Mouse (Mus musculus) thymus, adult 2 months (tissue): ENCODE results near the gene Mdh2.

Experiments
- CTCF ChIP-seq: fragments of 200-500 bp; IDR thresholded peaks from 2 replicates; pipeline ENCODE4 v1.5.1; 2012; ENCODE audit warnings: mild to moderate bottlenecking, control low read depth, low read length, moderate library complexity, borderline replicate concordance; ENCODE audit not compliant: control insufficient read depth, poor library complexity, insufficient read depth; ENCODE audit errors: extremely low read depth
- POLR2A ChIP-seq: fragments of 200-500 bp; IDR thresholded peaks from 2 replicates; pipeline ENCODE4 v1.6.1; 2012; ENCODE audit warnings: mild to moderate bottlenecking, low read length, control low read depth, moderate library complexity; ENCODE audit not compliant: control insufficient read depth, poor library complexity, insufficient read depth; ENCODE audit errors: extremely low read depth

DNA sequence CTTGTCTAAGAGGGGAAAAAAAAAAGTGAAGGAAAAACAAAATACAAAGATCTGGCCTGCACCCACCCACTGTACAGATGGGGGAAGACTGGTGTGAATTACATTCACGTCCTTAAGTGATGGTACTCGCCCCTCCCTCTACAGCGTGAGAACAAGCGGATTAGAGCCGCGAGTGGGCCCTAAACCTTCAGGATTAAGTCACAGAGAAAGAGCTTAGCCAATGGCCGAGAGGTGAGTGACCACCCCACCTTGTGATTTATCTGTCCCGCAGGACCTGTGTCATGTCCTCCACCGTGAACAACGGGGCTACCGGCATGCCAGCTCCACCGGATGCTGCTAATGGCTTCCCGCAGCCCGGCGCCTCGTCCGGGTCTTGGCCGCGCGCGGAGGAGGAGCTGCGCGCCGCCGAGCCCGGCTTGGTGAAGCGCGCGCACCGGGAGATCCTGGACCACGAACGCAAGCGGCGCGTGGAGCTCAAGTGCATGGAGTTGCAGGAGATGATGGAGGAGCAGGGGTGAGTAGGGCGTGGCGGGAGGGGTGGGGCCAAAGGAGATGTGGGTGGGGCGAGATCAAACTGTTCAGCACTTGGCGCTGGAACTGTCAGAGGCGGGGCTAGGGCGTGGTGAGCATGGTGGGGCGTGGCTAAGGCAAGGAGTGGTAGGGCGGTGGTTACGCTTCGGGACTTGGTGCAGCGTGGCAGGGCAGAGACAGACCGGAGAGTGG, 56.6 kb downstream of the Mdh2 start:
- no peak for TF ChIP-seq POLR2A
- TF ChIP-seq CTCF: peak; percentile 25; the same call in 1 of the 2 replicates
